Mouse (Mus musculus) ES-E14 (cell line): ENCODE results near the gene Cutal. TPM values are rescaled to one million over a fixed set of nuclear protein-coding genes. Genes with fewer than 3 reads are reported as not detected.
A peak's percentile ranks its signal among the peaks of the same experiment; 100 is the strongest.

Experiments
- DNase-seq: peaks from one replicate; pipeline ENCODE4 v3.0.0-alpha.2; 2013; ENCODE audit warnings: low read depth, low spot score
- H3K27ac ChIP-seq: 2 replicates; pipeline ENCODE4 v1.5.1; 2012; ENCODE audit warnings: low read depth, mild to moderate bottlenecking, low read length, moderate library complexity, mixed read lengths; ENCODE audit not compliant: poor library complexity, insufficient read depth, severe bottlenecking
- H3K36me3 ChIP-seq: 2 replicates; pipeline ENCODE4 v1.6.1; 2012; ENCODE audit warnings: mild to moderate bottlenecking, low read length, moderate library complexity, mixed read lengths; ENCODE audit not compliant: control insufficient read depth, poor library complexity, insufficient read depth, severe bottlenecking
- H3K4me1 ChIP-seq, 2 experiments: fragments of 150-350 bp in 1 of 2; sonication (generic) in 1 of 2; 2 replicates each; pipeline ENCODE4 v1.6.1; 2012; ENCODE audit warnings: low read length in 2 of 2, mild to moderate bottlenecking in 1 of 2, mixed read lengths in 1 of 2; ENCODE audit not compliant: control insufficient read depth in 2 of 2, insufficient read depth in 2 of 2, poor library complexity in 1 of 2
- H3K4me3 ChIP-seq, 2 experiments: fragments of 150-350 bp in 1 of 2; sonication (generic) in 1 of 2; 2 replicates each; pipeline ENCODE4 v1.5.1; 2012; ENCODE audit warnings: low read length in 2 of 2, low read depth in 1 of 2, mild to moderate bottlenecking in 1 of 2, mixed read lengths in 1 of 2; ENCODE audit not compliant: insufficient read depth in 1 of 2, poor library complexity in 1 of 2, severe bottlenecking in 1 of 2
- H3K9ac ChIP-seq: 2 replicates; pipeline ENCODE4 v1.6.1; 2012; ENCODE audit warnings: low read depth, mild to moderate bottlenecking, low read length, mixed read lengths; ENCODE audit not compliant: poor library complexity, insufficient read depth, severe bottlenecking
- H3K9me3 ChIP-seq: fragments of 150-350 bp; sonication (generic); 2 replicates; pipeline ENCODE4 v1.6.1; 2012; ENCODE audit warnings: low read depth, mild to moderate bottlenecking, low read length; ENCODE audit not compliant: control insufficient read depth, insufficient read depth
- CHD2 ChIP-seq: IDR thresholded peaks from 2 replicates; pipeline ENCODE4 v1.6.1; 2014; ENCODE audit warnings: mild to moderate bottlenecking, low read depth, low read length, inconsistent platforms
- HCFC1 ChIP-seq: IDR thresholded peaks from 2 replicates; pipeline ENCODE4 v1.6.1; 2012; ENCODE audit warnings: low read length, inconsistent platforms, borderline replicate concordance; ENCODE audit not compliant: insufficient read depth
- MAFK ChIP-seq: IDR thresholded peaks from 2 replicates; pipeline ENCODE4 v1.6.1; 2014; ENCODE audit warnings: mild to moderate bottlenecking, low read depth, low read length, inconsistent platforms; ENCODE audit not compliant: insufficient read depth
- ZC3H11A ChIP-seq: IDR thresholded peaks from 2 replicates; pipeline ENCODE4 v1.6.1; 2012; ENCODE audit warnings: low read depth, mild to moderate bottlenecking, inconsistent platforms, low read length, borderline replicate concordance
- ZNF384 ChIP-seq: IDR thresholded peaks from 2 replicates; pipeline ENCODE4 v1.6.1; 2012; ENCODE audit warnings: low read depth, low read length, inconsistent platforms
- in situ Hi-C, 2 experiments: fragments of 600-800 bp; cut with MboI; formaldehyde crosslinking; loops; one replicate each; pipeline ENCODE4 v1.15.1; 2025; ENCODE audit warnings: low sequenced_read_pairs in 2 of 2, inconsistent platforms in 1 of 2; ENCODE audit not compliant: unreplicated experiment in 2 of 2
- total RNA-seq: library from RNA; depleted of rRNA; stranded (reverse); fragments of 300-350 nt; gene quantifications from 2 replicates; pipeline ENCODE4 v1.2.3, GENCODE M21; 2012

Cutal gene
- total RNA-seq, 1 experiment: 0.22 TPM

DNA sequence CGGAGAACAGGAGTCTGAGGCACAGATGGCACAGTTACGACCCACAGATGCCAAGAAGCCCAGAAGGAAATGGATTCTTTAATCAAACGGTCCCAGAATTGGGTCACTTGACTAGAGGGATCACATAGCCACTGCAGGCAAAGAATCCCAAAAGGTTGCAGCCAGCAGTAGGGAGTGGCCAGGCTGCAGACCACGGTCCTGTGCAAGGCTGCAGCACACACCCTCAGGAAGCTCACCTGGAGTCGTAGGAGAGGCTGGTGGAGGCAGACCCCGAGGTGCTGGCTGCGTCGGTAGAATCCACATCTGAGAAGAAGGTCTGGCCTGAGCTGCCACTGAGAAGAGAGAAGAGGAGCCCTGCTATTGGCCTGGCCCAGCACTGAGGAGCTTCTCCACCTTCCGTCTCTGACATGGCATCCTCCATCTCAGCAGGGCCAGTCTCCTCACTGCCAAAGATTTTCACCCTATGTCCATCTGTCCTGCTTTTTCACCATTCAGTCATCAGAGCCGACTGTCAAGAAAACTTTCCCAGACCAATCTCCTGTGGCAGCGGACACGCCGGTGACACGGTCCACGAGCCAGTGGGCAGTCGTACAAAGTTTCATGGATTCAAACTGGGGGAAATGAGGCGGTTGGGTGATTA, 22.7 kb downstream of the Cutal start:
- H3K4me3 ChIP-seq: no peak overlapping the region
- no peaks in the 10 kb centered on the region for H3K9me3 ChIP-seq
- H3K9ac ChIP-seq: no peak overlapping the region
- in situ Hi-C loops: no loop called here
- no peak overlapping the region for H3K27ac ChIP-seq
- H3K4me1 ChIP-seq: peaks cover 0 to 6% of the 10 kb centered on the region in 2 experiments; a peak in 2 of 4 replicates
- no peak for DNase-seq
- H3K36me3 ChIP-seq: 0 out of 2 replicates have a peak, but pooled peaks cover 1% of the 10 kb centered on the region
- TF ChIP-seq ZNF384: no peak
- no peak for TF ChIP-seq CHD2
- no peak for TF ChIP-seq MAFK
- no peak for TF ChIP-seq ZC3H11A
- TF ChIP-seq HCFC1: no peak

DNA sequence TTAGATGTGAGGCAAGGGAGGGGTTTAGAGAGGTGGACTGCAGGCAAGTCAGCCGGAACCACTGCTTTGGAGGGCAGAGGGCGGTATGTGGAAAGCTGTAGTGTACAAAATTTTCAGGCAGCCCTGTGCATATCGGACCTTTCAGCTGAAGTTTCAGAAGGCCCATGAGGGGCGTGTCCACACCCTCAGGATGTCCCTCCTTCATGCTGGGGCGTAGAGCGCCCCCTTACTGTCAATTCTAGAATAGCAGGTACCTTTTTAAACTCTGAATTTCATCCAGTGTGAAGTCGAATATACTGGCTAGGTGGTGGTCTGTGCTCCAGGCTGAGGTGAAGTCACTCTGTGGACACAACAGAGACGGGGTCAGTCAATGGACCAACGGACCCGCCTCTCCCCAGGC, 23.6 kb downstream of the Cutal start:
- no peak overlapping the region for H3K27ac ChIP-seq
- DNase-seq: peak; percentile 56
- H3K4me3 ChIP-seq: no peak overlapping the region
- TF ChIP-seq HCFC1 (no peak), ZC3H11A (no peak), MAFK (no peak), CHD2 (no peak), ZNF384 (no peak)
- 0 out of 2 replicates have a peak, but pooled peaks cover 1% of the 10 kb centered on the region for H3K36me3 ChIP-seq
- peaks cover 0 to 6% of the 10 kb centered on the region in 2 experiments; a peak in 2 of 4 replicates for H3K4me1 ChIP-seq
- no peaks in the 10 kb centered on the region for H3K9me3 ChIP-seq
- in situ Hi-C loops: no loop called here
- no peak overlapping the region for H3K9ac ChIP-seq

DNA sequence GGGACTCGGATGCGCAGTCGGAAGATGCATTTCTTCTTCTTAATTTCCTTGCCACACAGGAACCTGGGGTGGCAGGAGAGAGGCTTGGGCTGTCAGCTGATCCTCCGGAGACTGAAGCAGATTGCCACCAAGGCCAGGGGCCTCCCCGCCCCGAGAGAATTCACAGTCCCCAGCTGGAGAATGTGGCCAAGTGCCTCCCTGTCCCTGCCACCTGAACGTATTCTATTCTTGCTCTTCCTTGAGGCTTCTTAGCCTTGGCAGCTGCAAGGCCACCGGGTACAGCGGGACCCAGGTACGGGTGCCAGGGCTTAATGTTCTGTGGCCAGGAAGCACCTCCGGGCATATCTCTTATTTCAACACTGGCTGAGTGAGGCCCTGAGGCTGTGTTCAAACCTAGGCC, 25.5 kb downstream of the Cutal start:
- H3K27ac ChIP-seq: no peak overlapping the region
- no peak overlapping the region for H3K9ac ChIP-seq
- H3K4me3 ChIP-seq: no peak overlapping the region
- 0 out of 2 replicates have a peak, but pooled peaks cover 1% of the 10 kb centered on the region for H3K36me3 ChIP-seq
- no peak for TF ChIP-seq ZC3H11A
- no peak for TF ChIP-seq CHD2
- TF ChIP-seq HCFC1: no peak
- no peak for TF ChIP-seq MAFK
- no peak for TF ChIP-seq ZNF384
- in situ Hi-C loops: no loop called here
- no peak for DNase-seq
- H3K4me1 ChIP-seq: peaks cover 0 to 8% of the 10 kb centered on the region in 2 experiments; a peak in 2 of 4 replicates
- no peaks in the 10 kb centered on the region for H3K9me3 ChIP-seq

DNA sequence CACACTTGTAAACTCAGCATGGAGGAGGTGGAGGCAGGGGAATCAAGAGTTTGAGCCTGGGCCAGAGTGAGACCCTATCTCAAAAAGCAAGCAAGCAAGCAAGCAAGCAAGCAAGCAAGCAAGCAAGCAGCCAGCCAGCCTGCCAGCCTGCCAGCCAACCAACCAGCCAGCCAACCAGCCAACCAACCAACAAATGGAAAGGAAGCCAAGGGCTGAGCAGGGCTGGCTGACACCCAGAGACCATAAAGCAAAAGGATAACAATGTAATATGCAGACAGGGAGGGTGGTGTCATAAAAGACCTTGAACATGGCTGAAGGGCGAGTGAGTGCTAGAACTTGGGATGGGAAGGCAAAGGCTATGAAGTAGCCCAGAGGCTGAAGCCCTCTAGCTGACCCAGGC, 26.2 kb downstream of the Cutal start:
- H3K4me1 ChIP-seq: peaks cover 0 to 10% of the 10 kb centered on the region in 2 experiments; a peak in 2 of 4 replicates
- no peak overlapping the region for H3K27ac ChIP-seq
- H3K4me3 ChIP-seq: no peak overlapping the region
- no peak for TF ChIP-seq ZNF384
- TF ChIP-seq CHD2: no peak
- TF ChIP-seq ZC3H11A: no peak
- no peaks in the 10 kb centered on the region for H3K9me3 ChIP-seq
- in situ Hi-C loops: no loop called here
- no peak for DNase-seq
- no peak overlapping the region for H3K9ac ChIP-seq
- 0 out of 2 replicates have a peak, but pooled peaks cover 1% of the 10 kb centered on the region for H3K36me3 ChIP-seq

DNA sequence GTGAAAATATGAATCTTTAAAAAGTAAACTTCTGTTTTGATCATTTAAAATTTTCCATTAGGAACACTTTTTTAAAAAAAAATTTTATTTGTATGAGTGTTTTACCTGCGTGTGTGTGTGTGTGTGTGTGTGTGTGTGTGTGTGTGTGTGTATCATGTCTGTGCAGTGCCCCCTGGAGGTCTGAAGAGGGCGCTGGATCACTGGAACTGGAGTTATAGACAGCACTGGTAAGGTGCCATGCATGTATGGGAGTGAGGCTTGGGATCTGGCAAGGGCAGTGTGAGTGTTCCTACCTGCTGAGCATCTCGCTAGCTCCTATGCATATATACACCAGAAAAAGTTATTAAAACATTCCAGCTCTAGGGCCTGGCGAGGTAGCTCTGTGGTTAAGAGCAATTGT, 27.5 kb downstream of the Cutal start:
- in situ Hi-C loops: no loop called here
- Histone ChIP-seq H3K27ac (no peak overlapping the region), H3K4me1 (peaks cover 0 to 11% of the 10 kb centered on the region in 2 experiments; a peak in 2 of 4 replicates), H3K36me3 (0 out of 2 replicates have a peak, but pooled peaks cover 1% of the 10 kb centered on the region), H3K9ac (no peak overlapping the region), H3K9me3 (no peaks in the 10 kb centered on the region), H3K4me3 (no peak overlapping the region)
- TF ChIP-seq HCFC1 (no peak), MAFK (no peak), CHD2 (no peak), ZC3H11A (no peak), ZNF384 (no peak)
- no peak for DNase-seq
